Mouse (Mus musculus) macrophage (primary cell): ENCODE data around the gene Nme8. TPM values are rescaled to one million over a fixed set of nuclear protein-coding genes. Genes with fewer than 3 reads are reported as not detected.

Experiments
- H3K27ac ChIP-seq: fragments of 350-480 bp; formaldehyde crosslinking; 2 replicates; pipeline ENCODE4 v1.9.0; 2021
- H3K36me3 ChIP-seq: fragments of 350-480 bp; formaldehyde crosslinking; 2 replicates; pipeline ENCODE4 v1.9.0; 2021; ENCODE audit errors: inconsistent target
- H3K4me3 ChIP-seq: fragments of 350-480 bp; formaldehyde crosslinking; 2 replicates; pipeline ENCODE4 v1.9.0; 2021; ENCODE audit errors: inconsistent target
- H3K79me2 ChIP-seq: fragments of 350-480 bp; formaldehyde crosslinking; 2 replicates; pipeline ENCODE4 v1.9.0; 2021; ENCODE audit errors: inconsistent target
- WGBS: methylation state at CpG from one replicate; pipeline ENCODE4 v1.1.7; 2026; ENCODE audit warnings: inconsistent platforms; ENCODE audit not compliant: missing documents; 5-methylcytosine and 5-hydroxymethylcytosine counted together
- polyA plus RNA-seq: library from polyadenylated mRNA; stranded (reverse); fragments of 250-400 nt; gene quantifications from 3 replicates; pipeline ENCODE4 v1.2.4, GENCODE M21; 2018; ENCODE audit warnings: inconsistent platforms

Gene Nme8
- polyA plus RNA-seq, 1 experiment from 2014 or later = not detected

GRCm38 (mm10) chr13:19623228-19623905 is 74.2 kb downstream of the Nme8 start:
- Histone ChIP-seq H3K79me2 (no peaks in the 10 kb centered on the region), H3K36me3 (no peaks in the 10 kb centered on the region), H3K27ac (no peak overlapping the region), H3K4me3 (no peak overlapping the region)
- 31% methylated on average over 30 of the region's 30 CpGs for WGBS

- WGBS = 5% methylated on average over 25 of the region's 25 CpGs
- Histone ChIP-seq H3K27ac (no peak within 1 kb of the TSS), H3K4me3 (peak within 1 kb of the TSS; percentile 1; the same call in 1 of the 2 replicates), H3K36me3 (no peaks in the 10 kb centered on the region), H3K79me2 (no peaks in the 10 kb centered on the region)
Measured at GRCm38 (mm10) chr13:19622573-19623227, 74.9 kb downstream of the Nme8 start, which contains the start of gene Sfrp4. Sfrp4 (plus strand) TSS chr13:19623104.

- H3K79me2 ChIP-seq = no peaks in the 10 kb centered on the region
- peak within 1 kb of the TSS; percentile 16; the same call in 1 of the 2 replicates for H3K4me3 ChIP-seq
- H3K36me3 ChIP-seq = no peaks in the 10 kb centered on the region
- no peak within 1 kb of the TSS for H3K27ac ChIP-seq
- WGBS = 1% methylated on average over 45 of the region's 46 CpGs
Measured at GRCm38 (mm10) chr13:19619216-19619927, 78.2 kb downstream of the Nme8 start, which contains the start of gene Epdr1. Epdr1 (minus strand) TSS chr13:19619927.

GRCm38 (mm10) chr13:19618841-19619215 is 78.8 kb downstream of the Nme8 start:
- WGBS = 16% methylated on average over 4 of the region's 5 CpGs
- Histone ChIP-seq H3K4me3 (peak overlapping the region; percentile 16; the same call in 1 of the 2 replicates), H3K27ac (no peak overlapping the region)

GRCm38 (mm10) chr13:19618081-19618480 is 79.5 kb downstream of the Nme8 start:
- no peak overlapping the region for H3K4me3 ChIP-seq
- 92% methylated on average over 4 of the region's 4 CpGs for WGBS

More at GRCm38 (mm10) chr13:19618841-19619215, 78.8 kb downstream of the Nme8 start:
- Histone ChIP-seq H3K36me3 (no peaks in the 10 kb centered on the region), H3K79me2 (no peaks in the 10 kb centered on the region)

GRCm38 (mm10) chr13:19614311-19614710 is 83.3 kb downstream of the Nme8 start:
- no peak overlapping the region for H3K4me3 ChIP-seq
- no peaks in the 10 kb centered on the region for H3K36me3 ChIP-seq
- no peaks in the 10 kb centered on the region for H3K79me2 ChIP-seq
- WGBS = 82% methylated on average over 1 of the region's 1 CpGs
- no peak overlapping the region for H3K27ac ChIP-seq

More at GRCm38 (mm10) chr13:19618081-19618480, 79.5 kb downstream of the Nme8 start:
- H3K79me2 ChIP-seq = no peaks in the 10 kb centered on the region
- no peaks in the 10 kb centered on the region for H3K36me3 ChIP-seq
- no peak overlapping the region for H3K27ac ChIP-seq

- WGBS = 100% methylated on average over 1 of the region's 1 CpGs
- Histone ChIP-seq H3K27ac (no peak overlapping the region), H3K4me3 (no peak overlapping the region), H3K36me3 (no peaks in the 10 kb centered on the region), H3K79me2 (no peaks in the 10 kb centered on the region)
Measured at GRCm38 (mm10) chr13:19613426-19613825, 84.2 kb downstream of the Nme8 start.

GRCm38 (mm10) chr13:19612963-19613362 is 84.6 kb downstream of the Nme8 start:
- H3K4me3 ChIP-seq = no peak overlapping the region
- no peaks in the 10 kb centered on the region for H3K79me2 ChIP-seq
- no peaks in the 10 kb centered on the region for H3K36me3 ChIP-seq
- H3K27ac ChIP-seq = no peak overlapping the region
- 90% methylated on average over 3 of the region's 3 CpGs for WGBS

GRCm38 (mm10) chr13:19612348-19612747 is 85.2 kb downstream of the Nme8 start:
- no peaks in the 10 kb centered on the region for H3K36me3 ChIP-seq
- no peaks in the 10 kb centered on the region for H3K79me2 ChIP-seq
- H3K4me3 ChIP-seq = no peak overlapping the region
- WGBS = 89% methylated on average over 1 of the region's 1 CpGs
- H3K27ac ChIP-seq = no peak overlapping the region

GRCm38 (mm10) chr13:19608120-19608519 is 89.5 kb downstream of the Nme8 start:
- H3K4me3 ChIP-seq = no peak overlapping the region
- H3K79me2 ChIP-seq = no peaks in the 10 kb centered on the region
- H3K36me3 ChIP-seq = no peaks in the 10 kb centered on the region
- no peak overlapping the region for H3K27ac ChIP-seq

GRCm38 (mm10) chr13:19604916-19605315 is 92.7 kb downstream of the Nme8 start:
- Histone ChIP-seq H3K27ac (no peak overlapping the region), H3K79me2 (no peaks in the 10 kb centered on the region), H3K36me3 (no peaks in the 10 kb centered on the region), H3K4me3 (no peak overlapping the region)

- H3K4me3 ChIP-seq = no peak overlapping the region
- no peaks in the 10 kb centered on the region for H3K79me2 ChIP-seq
- H3K36me3 ChIP-seq = no peaks in the 10 kb centered on the region
- no peak overlapping the region for H3K27ac ChIP-seq
- WGBS = 60% methylated on average over 1 of the region's 1 CpGs
Measured at GRCm38 (mm10) chr13:19603719-19604118, 93.9 kb downstream of the Nme8 start.

- Histone ChIP-seq H3K36me3 (no peaks in the 10 kb centered on the region), H3K27ac (no peak overlapping the region), H3K4me3 (no peak overlapping the region), H3K79me2 (no peaks in the 10 kb centered on the region)
- WGBS = 100% methylated on average over 1 of the region's 1 CpGs
Measured at GRCm38 (mm10) chr13:19602531-19602930, 95.1 kb downstream of the Nme8 start.

GRCm38 (mm10) chr13:19599242-19599641 is 98.4 kb downstream of the Nme8 start:
- WGBS = 74% methylated on average over 6 of the region's 6 CpGs
- no peak overlapping the region for H3K4me3 ChIP-seq
- H3K36me3 ChIP-seq = no peaks in the 10 kb centered on the region
- no peak overlapping the region for H3K27ac ChIP-seq
- no peaks in the 10 kb centered on the region for H3K79me2 ChIP-seq

GRCm38 (mm10) chr13:19595141-19595540 is 102.5 kb downstream of the Nme8 start:
- no peak overlapping the region for H3K4me3 ChIP-seq
- WGBS = 93% methylated on average over 1 of the region's 1 CpGs
- no peaks in the 10 kb centered on the region for H3K79me2 ChIP-seq
- H3K36me3 ChIP-seq = no peaks in the 10 kb centered on the region
- H3K27ac ChIP-seq = no peak overlapping the region
